Mouse (Mus musculus) liver, adult 2 months (tissue): ENCODE results near the gene Epb41l1.

Experiments used
- CTCF ChIP-seq: fragments of 200-500 bp; IDR thresholded peaks from 2 replicates; pipeline ENCODE4 v1.5.1; 2011; ENCODE audit warnings: low read depth, low read length, control low read depth
- POLR2A ChIP-seq: fragments of 200-500 bp; IDR thresholded peaks from 2 replicates; pipeline ENCODE4 v1.6.1; 2011; ENCODE audit warnings: low read length, control low read depth; ENCODE audit not compliant: insufficient read depth; ENCODE audit errors: extremely low read depth

- TF ChIP-seq POLR2A = no peak
- no peak for TF ChIP-seq CTCF
Observed at GRCm38 (mm10) chr2:156540991-156541390, 120.3 kb downstream of the Epb41l1 start.
